Mouse (Mus musculus): ENCODE data around the gene Scd3.

The Scd3 gene

DNA sequence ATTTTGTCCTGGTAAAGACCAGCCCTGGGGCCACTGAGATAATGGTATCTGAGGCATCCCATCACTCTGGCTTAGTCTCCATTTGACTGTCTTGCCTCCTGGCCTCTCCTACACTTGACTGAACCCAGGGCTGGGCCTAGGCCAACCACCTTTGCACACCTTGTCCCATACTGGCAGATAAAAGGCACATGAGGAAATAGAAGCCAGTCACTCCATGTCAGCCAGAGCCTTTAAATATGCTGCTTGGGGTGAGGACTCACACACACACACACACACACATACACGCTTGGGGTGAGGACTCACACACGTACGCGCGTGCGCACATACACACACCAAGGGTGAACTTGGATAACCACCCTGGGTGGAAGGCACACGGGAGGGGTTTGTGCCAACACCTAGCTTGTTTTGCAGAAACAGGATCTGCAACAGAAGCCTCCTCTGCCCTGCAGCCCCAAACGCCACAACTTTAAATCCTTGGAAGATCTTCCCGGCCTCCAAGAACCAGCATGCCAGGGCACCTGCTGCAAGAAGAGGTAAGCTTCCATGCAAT, at the start of gene Scd3:
Scd3 (plus strand) TSS at position 255 of the 550 bp plus-strand sequence.
- in situ Hi-C loops (cut with MboI; ENCODE audit: low pct_unique_long_range_greater_than_20kb in 1 of 2, low sequenced_read_pairs in 2 of 2, unreplicated experiment in 1 of 2) = no loop called here

DNA sequence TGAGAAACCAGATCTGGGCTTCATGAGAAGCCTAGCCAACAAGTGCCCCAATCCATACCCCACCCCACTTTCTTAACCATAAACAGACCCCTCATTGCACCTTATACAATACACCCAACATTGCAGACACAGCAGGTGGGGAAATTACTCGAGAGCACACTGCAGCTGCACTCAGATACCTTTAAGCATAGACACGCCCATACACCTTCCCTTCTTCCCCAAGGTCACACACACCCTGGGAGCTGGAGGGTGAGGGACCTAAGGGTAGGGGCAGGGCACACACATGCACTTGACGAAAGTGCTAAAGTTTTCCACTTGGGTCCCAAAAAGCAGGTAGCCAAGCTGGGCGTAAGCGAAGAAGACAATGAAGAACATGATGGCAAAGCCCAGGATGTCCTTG, 49.3 kb upstream of the Scd3 start:
- in situ Hi-C loops (cut with MboI; ENCODE audit: low pct_unique_long_range_greater_than_20kb in 1 of 2, low sequenced_read_pairs in 2 of 2, unreplicated experiment in 1 of 2) = no loop called here

DNA sequence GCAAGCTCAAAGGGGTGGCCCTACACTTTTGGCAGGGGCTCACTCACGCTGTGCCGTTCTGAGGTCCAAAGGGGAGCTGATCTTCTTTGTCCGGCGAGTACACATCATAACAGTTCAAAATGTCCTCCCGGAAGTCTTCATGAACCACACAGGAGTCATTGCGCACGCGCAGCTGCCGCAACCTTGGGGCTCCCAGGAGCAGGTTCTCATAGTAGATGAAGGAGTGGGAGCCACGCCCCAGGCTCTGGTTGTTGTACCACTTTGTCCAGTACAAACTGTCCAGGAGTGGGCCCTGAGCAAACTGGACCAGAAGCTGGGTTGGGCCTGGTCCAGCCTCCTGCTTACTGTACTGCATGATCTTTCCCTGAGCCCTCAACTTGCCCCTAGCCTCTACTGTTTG, 46.1 kb upstream of the Scd3 start:
- in situ Hi-C loops (cut with MboI; ENCODE audit: low pct_unique_long_range_greater_than_20kb in 1 of 2, low sequenced_read_pairs in 2 of 2, unreplicated experiment in 1 of 2) = no loop called here

DNA sequence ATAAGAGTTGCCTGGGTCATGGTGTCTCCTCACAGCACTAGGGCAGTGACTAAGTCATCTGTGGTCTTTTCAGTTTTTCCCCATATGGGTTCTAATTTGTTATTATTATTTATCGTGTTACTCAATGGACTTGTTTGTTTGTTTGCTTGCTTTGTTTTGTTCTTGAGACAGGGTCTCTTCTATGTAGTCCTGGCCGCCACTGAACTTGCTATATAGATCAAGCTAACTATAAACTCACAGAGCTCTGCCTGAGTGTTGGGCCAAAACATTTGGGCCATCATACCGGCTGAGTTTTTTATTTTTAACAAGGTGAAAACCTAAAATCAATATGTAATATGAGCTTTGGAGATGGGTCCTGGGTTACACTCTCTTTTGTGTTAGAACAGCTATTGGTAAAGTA, 43.7 kb upstream of the Scd3 start:
- in situ Hi-C loops (cut with MboI; ENCODE audit: low pct_unique_long_range_greater_than_20kb in 1 of 2, low sequenced_read_pairs in 2 of 2, unreplicated experiment in 1 of 2) = no loop called here

DNA sequence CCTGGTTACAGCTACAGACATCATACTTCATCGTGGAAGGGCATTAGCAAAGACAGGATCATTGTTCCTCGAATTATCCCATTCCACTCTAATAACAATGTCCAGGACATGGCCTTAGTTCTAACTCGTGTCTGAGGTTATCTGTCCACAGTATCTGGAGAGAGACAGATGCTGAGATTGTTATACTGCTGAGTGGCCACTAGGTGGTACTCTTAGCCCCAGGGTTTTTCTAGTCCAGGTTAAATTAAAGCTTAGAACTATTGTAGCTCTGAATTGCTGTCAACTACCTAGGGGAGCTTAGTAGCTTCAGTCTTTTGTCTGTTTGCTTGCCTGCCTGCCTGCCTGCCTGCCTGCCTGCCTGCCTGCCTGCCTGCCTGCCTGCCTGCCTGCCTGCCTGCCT, 41.6 kb upstream of the Scd3 start:
- in situ Hi-C loops (cut with MboI; ENCODE audit: low pct_unique_long_range_greater_than_20kb in 1 of 2, low sequenced_read_pairs in 2 of 2, unreplicated experiment in 1 of 2) = no loop called here

DNA sequence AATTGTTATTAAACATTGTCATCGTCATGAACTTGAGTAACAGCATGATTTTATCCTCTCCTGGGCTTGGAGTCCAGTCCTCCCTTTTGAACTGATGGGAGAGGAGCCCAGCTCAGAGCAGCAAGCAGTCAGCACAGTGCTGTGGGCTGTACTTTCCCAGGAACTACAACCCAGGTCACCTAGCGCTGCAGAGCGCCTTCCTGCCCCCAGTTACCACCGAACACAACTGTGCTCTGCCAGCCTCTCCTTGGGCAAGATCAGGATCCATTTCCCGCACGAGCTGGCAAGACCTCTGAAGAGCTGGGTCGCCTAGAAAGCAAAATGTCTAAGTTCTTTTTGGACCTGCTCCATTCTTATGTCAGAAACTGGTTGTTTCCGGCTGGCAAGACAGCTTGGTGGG, 28.2 kb upstream of the Scd3 start:
- in situ Hi-C loops (cut with MboI; ENCODE audit: low pct_unique_long_range_greater_than_20kb in 1 of 2, low sequenced_read_pairs in 2 of 2, unreplicated experiment in 1 of 2) = no loop called here

DNA sequence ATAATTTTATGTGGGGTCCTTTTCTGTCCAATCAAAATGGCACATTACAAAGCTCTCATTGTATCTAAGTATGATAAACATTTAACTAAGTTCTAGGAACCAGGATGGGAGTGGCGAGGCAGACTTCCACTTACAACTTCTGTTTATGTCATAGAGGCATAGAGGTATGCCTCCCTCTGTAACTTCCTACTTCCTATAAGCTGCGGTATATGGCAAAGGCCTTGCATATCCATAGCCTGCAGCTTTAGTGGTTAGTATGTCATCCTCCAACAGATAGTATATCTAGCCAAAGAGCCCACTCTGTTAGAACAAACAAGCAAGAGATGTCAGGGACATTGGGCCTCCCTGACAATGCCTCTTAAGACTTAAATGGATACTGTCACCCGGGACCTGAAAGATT, 26.3 kb upstream of the Scd3 start:
- in situ Hi-C loops (cut with MboI; ENCODE audit: low pct_unique_long_range_greater_than_20kb in 1 of 2, low sequenced_read_pairs in 2 of 2, unreplicated experiment in 1 of 2) = no loop called here

GRCm38 (mm10) chr19:44180502-44180901, 22.6 kb upstream of the Scd3 start:
- in situ Hi-C loops (cut with MboI; ENCODE audit: low pct_unique_long_range_greater_than_20kb in 1 of 2, low sequenced_read_pairs in 2 of 2, unreplicated experiment in 1 of 2) = no loop called here

DNA sequence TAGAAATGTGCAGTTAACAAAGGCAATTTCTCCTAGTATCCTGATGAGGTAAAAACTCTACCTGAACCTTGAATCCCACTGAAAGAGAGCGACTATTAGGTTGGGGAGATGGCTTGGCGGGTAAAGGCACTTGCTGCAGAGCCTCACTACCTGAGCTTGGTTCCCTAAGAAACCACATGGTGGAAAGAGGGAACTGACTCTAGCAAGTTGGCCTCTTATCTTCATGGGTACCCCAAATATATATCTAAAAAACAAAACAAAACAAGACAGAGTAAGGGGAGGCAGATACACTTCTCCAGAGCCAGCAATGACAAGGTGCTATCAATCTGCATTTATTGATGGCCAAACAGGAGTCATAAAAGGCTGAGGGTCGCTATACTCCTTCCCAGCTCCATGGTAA, 19.1 kb upstream of the Scd3 start:
- in situ Hi-C loops (cut with MboI; ENCODE audit: low pct_unique_long_range_greater_than_20kb in 1 of 2, low sequenced_read_pairs in 2 of 2, unreplicated experiment in 1 of 2) = no loop called here

GRCm38 (mm10) chr19:44189056-44189455, 14.0 kb upstream of the Scd3 start:
- in situ Hi-C loops (cut with MboI; ENCODE audit: low pct_unique_long_range_greater_than_20kb in 1 of 2, low sequenced_read_pairs in 2 of 2, unreplicated experiment in 1 of 2) = no loop called here

- in situ Hi-C loops (cut with MboI; ENCODE audit: low pct_unique_long_range_greater_than_20kb in 1 of 2, low sequenced_read_pairs in 2 of 2, unreplicated experiment in 1 of 2) = loop anchor here in 1 of 2 experiments (5.0 kb wide), 1 partner anchor 180 kb away; no protein-coding TSS in a partner anchor
These were observed 10.7 kb upstream of the Scd3 start, which contains the start of gene Pkd2l1 for GRCm38 (mm10) chr19:44192342-44192741. Gene Pkd2l1, minus strand, starts transcription at chr19:44192442.

GRCm38 (mm10) chr19:44193906-44194305, 9.2 kb upstream of the Scd3 start:
- in situ Hi-C loops (cut with MboI; ENCODE audit: low pct_unique_long_range_greater_than_20kb in 1 of 2, low sequenced_read_pairs in 2 of 2, unreplicated experiment in 1 of 2) = loop anchor here in 1 of 2 experiments (5.0 kb wide), 1 partner anchor 178 kb away; no protein-coding TSS in a partner anchor

DNA sequence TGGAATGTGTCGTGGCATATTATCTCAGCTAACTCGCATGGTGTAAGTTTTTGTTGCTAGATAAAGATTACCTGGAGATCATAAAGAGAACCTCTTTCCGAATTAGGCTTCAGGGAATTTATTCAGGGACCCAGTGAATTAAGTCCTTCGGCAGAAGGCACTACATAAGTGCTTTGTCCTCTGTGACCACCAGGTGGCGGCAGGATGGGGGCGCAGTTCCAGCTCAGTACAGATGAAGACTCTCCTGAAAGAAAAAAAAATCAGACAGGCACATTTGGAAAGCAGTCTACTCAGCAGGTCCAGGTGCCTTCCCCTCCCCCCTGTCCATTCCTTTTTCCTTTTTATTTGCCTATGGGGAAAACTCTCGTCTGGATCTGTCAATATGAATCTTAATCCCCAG, 7.9 kb upstream of the Scd3 start:
- in situ Hi-C loops (cut with MboI; ENCODE audit: low pct_unique_long_range_greater_than_20kb in 1 of 2, low sequenced_read_pairs in 2 of 2, unreplicated experiment in 1 of 2) = no loop called here

DNA sequence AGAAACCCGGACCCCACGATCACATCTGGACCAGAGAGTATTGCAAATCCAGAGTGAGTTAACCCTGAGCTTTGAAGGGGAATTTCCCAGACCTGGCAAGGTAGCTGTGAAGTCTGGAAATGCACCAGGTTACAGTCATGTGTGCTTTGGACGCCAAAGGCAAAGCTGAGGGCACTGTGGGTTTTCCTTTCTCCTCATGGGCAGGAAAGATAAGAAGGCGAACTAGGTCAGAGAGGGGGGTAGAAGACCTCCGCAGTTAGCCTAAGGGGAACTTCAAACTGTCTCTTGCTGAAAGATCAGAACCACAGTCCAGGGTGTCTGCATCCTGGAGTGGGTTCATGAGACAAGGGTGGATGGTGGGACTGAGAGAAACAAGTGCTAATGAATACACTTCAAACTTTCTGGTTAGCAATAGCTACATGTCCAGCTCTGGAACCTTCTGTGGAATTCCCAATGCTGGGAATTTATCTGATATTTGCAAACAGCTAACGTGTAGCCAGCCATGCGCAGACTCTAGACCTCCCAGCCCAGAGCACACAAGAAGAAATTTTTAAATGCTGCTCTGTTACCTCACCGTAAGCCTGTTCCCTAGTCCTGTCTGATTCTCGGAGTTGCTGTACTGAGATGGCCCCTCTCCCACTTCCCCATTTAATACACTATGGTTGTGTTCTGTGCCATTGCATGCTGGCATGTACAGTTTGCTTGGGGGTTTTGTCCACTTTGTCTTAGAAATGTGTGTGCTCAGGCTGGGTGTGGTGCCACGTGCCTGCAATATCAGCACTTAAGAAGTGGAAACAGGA, 5.8 kb upstream of the Scd3 start:
- in situ Hi-C loops (cut with MboI; ENCODE audit: low pct_unique_long_range_greater_than_20kb in 1 of 2, low sequenced_read_pairs in 2 of 2, unreplicated experiment in 1 of 2) = no loop called here

DNA sequence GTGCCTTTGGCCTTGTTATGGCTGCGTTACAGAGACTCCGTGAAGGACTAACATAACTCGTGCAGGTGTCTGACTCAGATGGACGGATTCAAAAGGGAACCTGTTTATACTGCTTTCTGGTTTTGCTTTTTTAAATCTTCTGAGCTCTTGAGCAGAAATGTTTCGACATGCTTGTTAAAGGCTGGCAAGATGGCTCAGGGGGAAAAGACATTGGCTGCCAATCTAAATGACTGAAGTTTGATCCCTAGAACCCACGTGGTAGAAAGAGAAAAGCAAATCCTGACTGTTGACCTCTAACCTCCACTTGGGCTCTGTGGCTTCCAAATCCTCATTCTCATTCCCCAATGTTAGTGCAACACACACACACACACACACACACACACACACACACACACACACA, 4.6 kb upstream of the Scd3 start:
- in situ Hi-C loops (cut with MboI; ENCODE audit: low pct_unique_long_range_greater_than_20kb in 1 of 2, low sequenced_read_pairs in 2 of 2, unreplicated experiment in 1 of 2) = no loop called here

DNA sequence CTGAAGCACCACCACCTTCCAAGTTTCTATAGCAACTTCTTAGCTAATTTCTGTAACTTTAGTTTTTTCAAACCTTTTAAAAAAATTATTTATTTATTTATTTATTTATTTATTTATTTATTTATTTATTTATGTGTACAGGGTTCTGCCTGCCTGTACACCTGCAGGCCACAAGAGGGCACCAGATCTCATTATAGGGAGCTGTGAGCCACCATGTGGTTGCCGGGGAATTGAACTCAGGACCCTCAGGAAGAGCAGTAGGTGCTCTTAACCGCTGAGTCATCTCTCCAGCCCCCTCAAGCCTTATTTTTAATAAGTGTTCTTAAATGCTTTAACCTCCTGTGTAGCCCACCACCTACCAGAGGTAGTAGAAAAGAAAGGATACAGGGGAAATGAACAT, 4.1 kb upstream of the Scd3 start:
- in situ Hi-C loops (cut with MboI; ENCODE audit: low pct_unique_long_range_greater_than_20kb in 1 of 2, low sequenced_read_pairs in 2 of 2, unreplicated experiment in 1 of 2) = no loop called here

DNA sequence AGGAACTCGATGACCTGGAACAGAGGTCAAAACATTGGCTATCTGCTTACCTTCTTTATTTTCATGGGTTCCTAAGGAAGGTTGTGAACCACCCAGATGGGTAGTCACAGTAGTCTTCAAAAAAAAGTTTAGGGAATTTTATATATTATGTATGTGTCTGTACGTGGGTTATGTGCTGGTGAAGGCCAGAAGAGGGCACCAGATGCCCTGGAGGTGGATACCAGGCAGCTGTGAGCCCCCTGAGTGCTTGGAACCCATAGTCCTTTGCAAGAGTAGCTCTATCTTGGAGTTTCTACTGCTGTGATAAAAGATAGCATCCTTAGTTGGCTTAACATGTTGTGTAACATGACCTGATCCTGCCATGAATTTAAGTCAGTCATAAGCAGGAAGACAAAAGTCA, 4.0 kb downstream of the Scd3 start:
- in situ Hi-C loops (cut with MboI; ENCODE audit: low pct_unique_long_range_greater_than_20kb in 1 of 2, low sequenced_read_pairs in 2 of 2, unreplicated experiment in 1 of 2) = no loop called here

- in situ Hi-C loops (cut with MboI; ENCODE audit: low pct_unique_long_range_greater_than_20kb in 1 of 2, low sequenced_read_pairs in 2 of 2, unreplicated experiment in 1 of 2) = no loop called here
These were observed 12.2 kb downstream of the Scd3 start for GRCm38 (mm10) chr19:44215255-44215654.

GRCm38 (mm10) chr19:44217958-44218525, 15.0 kb downstream of the Scd3 start:
- in situ Hi-C loops (cut with MboI; ENCODE audit: low pct_unique_long_range_greater_than_20kb in 1 of 2, low sequenced_read_pairs in 2 of 2, unreplicated experiment in 1 of 2) = no loop called here

GRCm38 (mm10) chr19:44225728-44226127, 22.7 kb downstream of the Scd3 start:
- in situ Hi-C loops (cut with MboI; ENCODE audit: low pct_unique_long_range_greater_than_20kb in 1 of 2, low sequenced_read_pairs in 2 of 2, unreplicated experiment in 1 of 2) = no loop called here
